Mouse (Mus musculus): ENCODE measurements around the gene Cd2bp2.

DNA sequence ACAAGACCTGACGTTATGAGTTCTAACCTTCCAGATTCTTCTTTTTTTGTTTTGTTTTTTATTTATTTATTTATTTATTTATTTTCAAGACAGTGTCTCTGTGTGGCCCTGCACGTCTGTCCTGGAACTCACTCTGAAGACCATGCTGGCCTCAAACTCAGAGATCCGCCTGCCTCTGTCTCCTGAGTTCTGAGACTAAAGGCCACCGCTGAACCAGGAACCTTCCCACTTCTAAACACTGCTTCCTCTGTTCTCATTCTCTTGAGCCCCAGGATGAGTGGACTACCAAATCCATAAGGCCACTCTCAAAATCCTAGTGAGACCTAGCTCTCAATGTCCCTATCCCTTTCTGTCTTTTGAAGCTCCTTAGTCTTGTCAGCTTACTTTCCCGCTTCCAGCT, 14.0 kb upstream of the Cd2bp2 start:
- TF ChIP-seq POLR2A (IDR thresholded peaks at IDR 0.05; ENCODE audit: extremely low read depth, insufficient read depth, low read length) (no peak), CTCF (IDR thresholded peaks at IDR 0.05; ENCODE audit: low read depth, low read length) (no peak)
